Mouse (Mus musculus): Measurements from ENCODE around the gene Bckdk.

- TF ChIP-seq CTCF (IDR thresholded peaks at IDR 0.05; ENCODE audit: borderline replicate concordance, insufficient read depth, low read depth, low read length) = no peak
- no peak for TF ChIP-seq POLR2A (IDR thresholded peaks at IDR 0.05; ENCODE audit: borderline replicate concordance, insufficient read depth, low read length)
Measured at GRCm38 (mm10) chr7:127908656-127909055, 4.8 kb downstream of the Bckdk start.
